Mouse (Mus musculus) gastrocnemius, adult 8-10 months (tissue): ENCODE data around the gene Il2rg. TPM values are rescaled to one million over a fixed set of nuclear protein-coding genes. Genes with fewer than 3 reads are reported as not detected.

Experiments used
- DNase-seq, 2 experiments: peaks; one replicate each; pipeline ENCODE4 v3.0.0; 2022; ENCODE audit warnings: low spot score in 2 of 2
- total RNA-seq, 4 experiments: library from RNA; stranded (reverse); gene quantifications; 2 replicates each; pipeline ENCODE4 v1.2.4; 2022

The Il2rg gene
- total RNA-seq: 1 to 10 TPM in 2 of 4 experiments, under 1 TPM in 2; 0.87 to 1.4 (median 1.0) TPM

- DNase-seq: no peak
These were observed at the start of gene Il2rg for GRCm38 (mm10) chrX:101268025-101268754. TSS of gene Il2rg (minus strand) at chrX:101268255.

GRCm38 (mm10) chrX:101313625-101314359 is 45.7 kb upstream of the Il2rg start:
- DNase-seq: no peak

- no peak for DNase-seq
These were observed 41.2 kb upstream of the Il2rg start for GRCm38 (mm10) chrX:101309299-101309698.

GRCm38 (mm10) chrX:101304646-101305045 is 36.6 kb upstream of the Il2rg start:
- DNase-seq: no peak

GRCm38 (mm10) chrX:101301654-101302053 is 33.6 kb upstream of the Il2rg start:
- DNase-seq: no peak

- DNase-seq: no peak
These were observed 32.5 kb upstream of the Il2rg start for GRCm38 (mm10) chrX:101300427-101301030.

GRCm38 (mm10) chrX:101299473-101300426 is 31.7 kb upstream of the Il2rg start:
- no peak for DNase-seq

GRCm38 (mm10) chrX:101299055-101299454 is 31.0 kb upstream of the Il2rg start, which contains the start of gene Nlgn3:
TSS of gene Nlgn3 (plus strand) at chrX:101299168.
- DNase-seq: no peak

GRCm38 (mm10) chrX:101290111-101290510 is 22.1 kb upstream of the Il2rg start:
- no peak for DNase-seq

GRCm38 (mm10) chrX:101289037-101289436 is 21.0 kb upstream of the Il2rg start:
- no peak for DNase-seq

GRCm38 (mm10) chrX:101288432-101288831 is 20.4 kb upstream of the Il2rg start:
- no peak for DNase-seq

- no peak for DNase-seq
These were observed 19.5 kb upstream of the Il2rg start for GRCm38 (mm10) chrX:101287543-101287942.

- DNase-seq: no peak
These were observed 18.1 kb upstream of the Il2rg start for GRCm38 (mm10) chrX:101285953-101286670.

- no peak for DNase-seq
These were observed 17.5 kb upstream of the Il2rg start for GRCm38 (mm10) chrX:101285534-101285933.

- DNase-seq: no peak
These were observed 14.8 kb upstream of the Il2rg start for GRCm38 (mm10) chrX:101282813-101283212.

GRCm38 (mm10) chrX:101273875-101274738 is 6.1 kb upstream of the Il2rg start, which contains the start of gene Med12:
TSS of gene Med12 (plus strand) at chrX:101274030.
- DNase-seq: peak; percentile 84 to 89

GRCm38 (mm10) chrX:101273410-101273809 is 5.4 kb upstream of the Il2rg start:
- DNase-seq: no peak

GRCm38 (mm10) chrX:101268755-101269124 is 685 bp upstream of the Il2rg start, which contains the start of gene Gm20489:
TSS of gene Gm20489 (minus strand) at chrX:101269023.
- no peak for DNase-seq

GRCm38 (mm10) chrX:101266631-101267030 is 1.4 kb downstream of the Il2rg start:
- DNase-seq: no peak
